Mouse (Mus musculus) large intestine, adult 2 months (tissue): ENCODE results near the gene Dstyk. TPM values are rescaled to one million over a fixed set of nuclear protein-coding genes. Genes with fewer than 3 reads are reported as not detected.
A peak's percentile ranks its signal among the peaks of the same experiment; 100 is the strongest.

Experiments used
- DNase-seq: peaks from one replicate; pipeline ENCODE4 v3.0.0-alpha.2; 2012; ENCODE audit warnings: low read depth, low spot score
- WGBS: fragments of 180-500 bp; shearing (Covaris S2); methylation state at CpG from one replicate; pipeline ENCODE4 v1.1.7; 2018; 5-methylcytosine and 5-hydroxymethylcytosine counted together
- polyA plus RNA-seq: library from polyadenylated mRNA; depleted of rRNA; stranded (reverse); fragments of >200 nt; gene quantifications from 2 replicates; pipeline ENCODE4 v1.2.3, GENCODE M21; 2012; rRNA removed

Gene Dstyk
- 2.5 and 4.0 TPM in 2 replicates for polyA plus RNA-seq

- DNase-seq: peak; percentile 76
- WGBS: under 1% methylated on average over 85 of the region's 85 CpGs
Measured at GRCm38 (mm10) chr1:132417319-132418251, at the start of gene Dstyk. TSS of gene Dstyk (plus strand) at chr1:132417555.

GRCm38 (mm10) chr1:132367692-132368506 is 49.5 kb upstream of the Dstyk start:
- 22% methylated on average over 7 of the region's 7 CpGs for WGBS
- peak; percentile 67 for DNase-seq

GRCm38 (mm10) chr1:132370681-132371173 is 46.6 kb upstream of the Dstyk start:
- DNase-seq: no peak
- WGBS: 69% methylated on average over 9 of the region's 9 CpGs

GRCm38 (mm10) chr1:132371298-132372081 is 45.9 kb upstream of the Dstyk start:
- WGBS: 47% methylated on average over 8 of the region's 8 CpGs
- DNase-seq: no peak

GRCm38 (mm10) chr1:132372354-132372753 is 45.0 kb upstream of the Dstyk start:
- 85% methylated on average over 5 of the region's 5 CpGs for WGBS
- no peak for DNase-seq

- no peak for DNase-seq
- WGBS: 80% methylated on average over 6 of the region's 6 CpGs
Measured at GRCm38 (mm10) chr1:132372896-132373534, 44.3 kb upstream of the Dstyk start.

- WGBS: 20% methylated on average over 5 of the region's 5 CpGs
Measured at GRCm38 (mm10) chr1:132374140-132374872, 43.0 kb upstream of the Dstyk start.

GRCm38 (mm10) chr1:132374873-132375244 is 42.5 kb upstream of the Dstyk start:
- no peak for DNase-seq
- WGBS: 59% methylated on average over 3 of the region's 3 CpGs

More at GRCm38 (mm10) chr1:132374140-132374872, 43.0 kb upstream of the Dstyk start:
- DNase-seq: no peak

GRCm38 (mm10) chr1:132375256-132375655 is 42.1 kb upstream of the Dstyk start:
- 44% methylated on average over 4 of the region's 4 CpGs for WGBS
- DNase-seq: no peak

- 52% methylated on average over 8 of the region's 8 CpGs for WGBS
- no peak for DNase-seq
Measured at GRCm38 (mm10) chr1:132376211-132377054, 40.9 kb upstream of the Dstyk start.

GRCm38 (mm10) chr1:132377055-132377365 is 40.3 kb upstream of the Dstyk start:
- no peak for DNase-seq
- 38% methylated on average over 7 of the region's 7 CpGs for WGBS

GRCm38 (mm10) chr1:132377811-132378210 is 39.5 kb upstream of the Dstyk start:
- DNase-seq: no peak
- WGBS: 64% methylated on average over 3 of the region's 3 CpGs

GRCm38 (mm10) chr1:132380550-132381100 is 36.7 kb upstream of the Dstyk start:
- DNase-seq: no peak
- 86% methylated on average over 27 of the region's 27 CpGs for WGBS

GRCm38 (mm10) chr1:132381929-132382328 is 35.4 kb upstream of the Dstyk start:
- DNase-seq: no peak
- WGBS: 75% methylated on average over 10 of the region's 10 CpGs

- WGBS: 68% methylated on average over 8 of the region's 8 CpGs
- DNase-seq: no peak
Measured at GRCm38 (mm10) chr1:132384001-132384554, 33.3 kb upstream of the Dstyk start.

GRCm38 (mm10) chr1:132385266-132385665 is 32.1 kb upstream of the Dstyk start:
- no peak for DNase-seq
- WGBS: 63% methylated on average over 14 of the region's 14 CpGs

GRCm38 (mm10) chr1:132385711-132386110 is 31.6 kb upstream of the Dstyk start:
- DNase-seq: no peak
- WGBS: 55% methylated on average over 4 of the region's 4 CpGs
